Mouse (Mus musculus) layer of hippocampus, adult 11-12 months (tissue): ENCODE data around the gene D630023F18Rik.
A peak's percentile ranks its signal among the peaks of the same experiment; 100 is the strongest.

ENCODE experiments used
- DNase-seq: peaks from one replicate; pipeline ENCODE4 v3.0.0; 2022; ENCODE audit warnings: low spot score

D630023F18Rik gene

GRCm38 (mm10) chr1:65109756-65110435, 13.1 kb downstream of the D630023F18Rik start:
- no peak for DNase-seq

- no peak for DNase-seq
Measured at GRCm38 (mm10) chr1:65109196-65109595, 13.8 kb downstream of the D630023F18Rik start.

- DNase-seq: no peak
Measured at GRCm38 (mm10) chr1:65107654-65108279, 15.2 kb downstream of the D630023F18Rik start.

- no peak for DNase-seq
Measured at GRCm38 (mm10) chr1:65103273-65103672, 19.7 kb downstream of the D630023F18Rik start, which contains the start of gene Cryga. Cryga (minus strand) TSS chr1:65103373.

GRCm38 (mm10) chr1:65096953-65097352, 26.1 kb downstream of the D630023F18Rik start:
- DNase-seq: no peak

- DNase-seq: no peak
Measured at GRCm38 (mm10) chr1:65091566-65091965, 31.4 kb downstream of the D630023F18Rik start.

GRCm38 (mm10) chr1:65090370-65090769, 32.6 kb downstream of the D630023F18Rik start:
- DNase-seq: peak; percentile 8

GRCm38 (mm10) chr1:65088567-65089356, 34.3 kb downstream of the D630023F18Rik start:
- DNase-seq: no peak

- DNase-seq: no peak
Measured at GRCm38 (mm10) chr1:65082188-65082587, 40.8 kb downstream of the D630023F18Rik start, which contains the start of gene Crygb. Crygb (minus strand) TSS chr1:65082288.

- no peak for DNase-seq
Measured at GRCm38 (mm10) chr1:65075607-65076006, 47.4 kb downstream of the D630023F18Rik start.

- DNase-seq: no peak
Measured at GRCm38 (mm10) chr1:65073589-65073988, 49.4 kb downstream of the D630023F18Rik start, which contains the start of gene Crygc. Crygc (minus strand) TSS chr1:65073689.

- DNase-seq: no peak
Measured at GRCm38 (mm10) chr1:65067842-65068241, 55.2 kb downstream of the D630023F18Rik start.

GRCm38 (mm10) chr1:65064201-65064600, 58.8 kb downstream of the D630023F18Rik start:
- no peak for DNase-seq

- no peak for DNase-seq
Measured at GRCm38 (mm10) chr1:65063352-65063751, 59.7 kb downstream of the D630023F18Rik start, which contains the start of gene Crygd. Crygd (minus strand) TSS chr1:65063452.
